Mouse (Mus musculus) mouse embryonic stem cell (cell line): ENCODE measurements at regions not wholly inside any gene's neighbourhood (a gene's known extent, or its start where the extent isn't known, plus 50 kb on each side); places are given as distances from the start of the nearest gene placed in this dataset.

ENCODE experiments used
- in situ Hi-C, 2 experiments: fragments of 300-500 bp; cut with MboI; formaldehyde crosslinking; loops; 1 replicate in 1 of 2; 3 replicates in 1 of 2; pipeline ENCODE4 v1.14.3; 2019 to 2020; ENCODE audit warnings: low sequenced_read_pairs in 2 of 2, low pct_unique_long_range_greater_than_20kb in 1 of 2, mixed read lengths in 1 of 2; ENCODE audit not compliant: unreplicated experiment in 1 of 2

DNA sequence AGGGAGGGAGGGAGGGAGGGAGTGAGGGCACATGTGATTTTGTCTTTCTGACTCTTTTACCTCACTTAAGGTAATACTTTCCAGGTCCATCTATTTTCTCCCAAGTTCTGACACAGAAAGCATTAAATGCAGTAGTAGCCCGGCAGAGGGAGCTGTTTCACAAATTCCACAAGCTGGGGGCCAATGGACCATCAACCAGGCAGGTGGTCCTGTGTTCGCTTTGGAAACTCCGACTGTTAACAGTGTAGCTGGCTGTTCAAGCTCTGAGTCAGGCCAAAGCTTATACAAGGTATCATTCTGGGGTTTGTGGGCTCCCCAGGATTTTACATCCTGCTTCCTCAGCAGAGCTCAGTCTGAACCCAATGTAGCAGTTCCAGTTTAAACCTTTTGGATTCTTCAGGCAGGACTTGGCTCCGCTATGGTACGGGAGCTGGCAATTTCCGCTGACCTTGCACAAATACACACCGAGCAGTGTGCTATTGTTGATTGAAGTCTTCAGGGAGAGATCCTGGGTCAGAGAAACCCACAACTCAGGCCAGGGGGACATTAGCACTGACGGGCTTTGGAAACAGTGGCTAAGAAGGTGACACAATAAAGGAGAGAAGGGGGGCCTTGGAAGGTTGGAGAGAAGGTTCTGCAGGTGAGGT is 93.8 kb upstream of the Lnx1 start:
- in situ Hi-C loops, result loop anchor here in 1 of 2 experiments (10.0 to 25.0 kb wide), 2 partner anchors 98 to 366 kb away; partner anchors contain the start of gene Pdgfra

- in situ Hi-C loops, result loop anchor here in 1 of 2 experiments (10.0 to 25.0 kb wide), 2 partner anchors 100 to 368 kb away; partner anchors contain the start of gene Pdgfra
Measured at GRCm38 (mm10) chr5:74794726-74795125, 92.0 kb upstream of the Lnx1 start.

DNA sequence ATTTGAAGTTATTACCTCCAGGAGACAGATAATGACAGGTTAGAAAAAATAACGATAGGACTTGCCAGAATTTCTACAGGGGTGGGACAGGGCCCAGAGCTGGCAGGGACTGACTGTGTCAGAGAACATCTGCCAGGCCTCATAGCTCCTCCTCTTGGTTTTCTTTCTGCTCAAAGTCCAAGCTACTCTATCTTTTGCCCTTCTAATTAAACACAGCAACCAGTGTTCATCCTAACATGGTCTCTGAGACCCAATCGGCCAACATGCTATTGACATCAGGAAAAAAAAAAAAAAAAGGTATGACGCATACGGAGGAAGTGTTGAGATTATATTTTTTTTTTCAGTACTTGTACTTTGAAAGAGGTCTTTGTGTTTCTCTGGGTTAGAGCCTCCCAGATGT is 90.7 kb upstream of the Lnx1 start:
- in situ Hi-C loops, result loop anchor here in 1 of 2 experiments (10.0 to 25.0 kb wide), 2 partner anchors 101 to 369 kb away; partner anchors contain the start of gene Pdgfra

DNA sequence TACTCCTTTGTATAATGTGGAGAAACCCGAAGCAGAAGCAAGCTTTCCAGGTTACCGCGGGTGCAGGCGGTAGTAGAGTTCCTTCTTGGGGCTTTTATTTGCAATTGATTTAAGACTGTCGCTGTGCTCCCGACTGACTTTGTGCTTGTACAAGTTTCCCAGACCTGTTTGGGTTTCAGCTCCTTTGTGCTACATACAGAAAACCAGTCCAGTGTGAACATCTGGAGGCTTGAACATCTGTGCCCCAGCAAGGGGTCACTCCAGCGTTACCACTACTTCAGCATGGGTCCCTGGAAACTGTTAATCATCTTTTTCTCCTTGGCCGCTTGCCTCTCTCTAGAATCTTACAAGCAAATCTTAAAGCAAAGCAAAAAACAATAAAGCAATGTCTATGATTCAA is 90.2 kb upstream of the Lnx1 start:
- in situ Hi-C loops, result loop anchor here in 1 of 2 experiments (10.0 to 25.0 kb wide), 2 partner anchors 102 to 369 kb away; partner anchors contain the start of gene Pdgfra

GRCm38 (mm10) chr5:74792301-74792700 is 89.6 kb upstream of the Lnx1 start:
- in situ Hi-C loops, result loop anchor here in 1 of 2 experiments (10.0 to 25.0 kb wide), 2 partner anchors 102 to 370 kb away; partner anchors contain the start of gene Pdgfra

GRCm38 (mm10) chr5:74790501-74790900 is 87.8 kb upstream of the Lnx1 start:
- in situ Hi-C loops, result loop anchor here in 1 of 2 experiments (10.0 to 25.0 kb wide), 2 partner anchors 104 to 372 kb away; partner anchors contain the start of gene Pdgfra

DNA sequence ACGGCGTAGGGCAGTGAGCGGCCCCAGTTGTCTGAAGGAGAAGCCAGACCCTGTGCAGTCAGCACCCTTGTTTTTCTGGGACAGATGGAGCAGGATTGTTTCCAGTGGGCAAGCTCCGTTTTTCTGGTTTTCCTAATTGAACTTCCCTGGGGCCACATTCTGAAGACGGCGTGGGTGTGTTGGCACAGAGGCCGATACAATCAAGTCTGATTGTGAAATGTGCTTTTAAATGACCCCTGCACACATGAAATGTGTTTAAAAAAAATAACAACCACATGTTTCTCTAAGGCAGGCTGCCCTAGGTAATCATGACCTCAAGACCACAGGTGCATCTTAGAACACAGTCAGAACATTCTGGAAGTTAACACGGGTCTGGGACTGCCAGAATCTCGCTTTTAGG is 81.2 kb upstream of the Lnx1 start:
- in situ Hi-C loops, result loop anchor here in 1 of 2 experiments (25.0 kb wide), 1 partner anchor 378 kb away; the partner anchor contains the start of gene Pdgfra

DNA sequence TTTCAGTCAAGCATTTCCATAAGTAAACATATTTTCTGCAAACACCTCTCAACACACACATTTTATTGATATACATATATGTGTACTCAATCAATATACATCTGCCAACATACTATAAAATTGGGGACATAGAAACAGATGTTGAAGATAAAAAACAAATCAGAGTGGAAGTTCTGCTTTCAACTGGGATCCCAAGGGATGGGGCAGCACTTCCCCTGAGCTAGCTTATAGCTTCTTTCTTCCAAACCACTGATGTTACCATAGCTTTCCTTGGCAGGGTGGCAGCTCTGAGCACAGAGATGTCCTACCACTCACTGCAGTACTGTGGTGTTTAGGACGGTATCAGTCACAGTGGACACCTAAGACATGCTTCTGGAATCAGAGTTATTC is 75.4 kb upstream of the Lnx1 start:
- in situ Hi-C loops, result loop anchor here in 1 of 2 experiments (25.0 kb wide), 1 partner anchor 384 kb away; the partner anchor contains the start of gene Pdgfra

DNA sequence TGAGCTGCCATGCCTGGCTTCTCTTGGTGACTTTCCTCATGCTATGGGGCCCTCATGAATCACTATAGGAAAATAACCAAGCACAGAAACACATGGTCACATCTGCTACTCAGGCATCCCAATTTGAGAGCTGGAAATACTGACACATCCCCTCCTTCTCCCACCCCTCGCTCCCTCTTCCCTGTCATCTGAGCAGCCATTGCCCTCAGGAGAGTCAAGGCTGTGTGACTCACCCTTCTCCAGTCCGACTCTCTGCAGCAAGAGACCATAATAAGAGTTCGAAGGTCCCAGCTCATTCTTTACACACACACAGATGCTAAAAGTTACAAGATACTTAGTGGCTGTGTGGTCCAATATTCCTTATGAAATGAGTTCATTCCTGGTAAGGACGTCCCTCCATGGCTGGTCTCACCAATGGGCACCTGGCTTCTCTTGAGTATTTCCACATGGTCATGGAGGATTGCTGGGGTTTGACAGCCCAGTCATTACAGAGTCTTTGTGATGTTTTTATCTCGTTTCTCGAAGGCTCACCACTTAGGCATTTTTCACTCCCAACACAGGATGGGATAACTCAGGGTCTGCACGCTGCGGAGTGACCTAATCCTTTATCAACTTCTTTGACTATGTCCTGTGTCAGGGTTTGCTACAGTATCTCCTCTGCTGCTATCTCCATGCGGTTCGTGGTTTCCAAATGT is 74.8 kb upstream of the Lnx1 start:
- in situ Hi-C loops, result loop anchor here in 1 of 2 experiments (25.0 kb wide), 1 partner anchor 385 kb away; the partner anchor contains the start of gene Pdgfra

DNA sequence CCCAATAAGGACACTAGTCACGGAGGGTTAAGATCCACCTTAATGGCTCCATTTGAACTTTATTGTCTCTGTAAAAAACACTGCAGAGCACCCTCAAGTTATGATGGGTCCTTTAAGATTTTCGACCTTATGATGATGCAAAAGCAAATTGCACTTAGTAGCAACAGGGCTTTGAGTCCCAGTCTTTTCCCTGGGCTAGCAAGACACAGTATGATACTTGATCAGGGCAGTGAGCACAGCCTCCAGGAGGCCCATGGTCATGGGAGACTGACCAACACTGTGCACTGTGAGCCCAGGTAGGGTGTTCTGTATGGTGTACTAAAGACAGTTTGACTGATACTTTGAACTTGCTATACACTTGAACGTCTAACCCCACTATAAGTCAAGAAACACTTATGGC is 73.4 kb upstream of the Lnx1 start:
- in situ Hi-C loops, result loop anchor here in 1 of 2 experiments (25.0 kb wide), 1 partner anchor 386 kb away; the partner anchor contains the start of gene Pdgfra

GRCm38 (mm10) chr5:74775596-74775995 is 72.9 kb upstream of the Lnx1 start:
- in situ Hi-C loops, result loop anchor here in 1 of 2 experiments (25.0 kb wide), 1 partner anchor 387 kb away; the partner anchor contains the start of gene Pdgfra

DNA sequence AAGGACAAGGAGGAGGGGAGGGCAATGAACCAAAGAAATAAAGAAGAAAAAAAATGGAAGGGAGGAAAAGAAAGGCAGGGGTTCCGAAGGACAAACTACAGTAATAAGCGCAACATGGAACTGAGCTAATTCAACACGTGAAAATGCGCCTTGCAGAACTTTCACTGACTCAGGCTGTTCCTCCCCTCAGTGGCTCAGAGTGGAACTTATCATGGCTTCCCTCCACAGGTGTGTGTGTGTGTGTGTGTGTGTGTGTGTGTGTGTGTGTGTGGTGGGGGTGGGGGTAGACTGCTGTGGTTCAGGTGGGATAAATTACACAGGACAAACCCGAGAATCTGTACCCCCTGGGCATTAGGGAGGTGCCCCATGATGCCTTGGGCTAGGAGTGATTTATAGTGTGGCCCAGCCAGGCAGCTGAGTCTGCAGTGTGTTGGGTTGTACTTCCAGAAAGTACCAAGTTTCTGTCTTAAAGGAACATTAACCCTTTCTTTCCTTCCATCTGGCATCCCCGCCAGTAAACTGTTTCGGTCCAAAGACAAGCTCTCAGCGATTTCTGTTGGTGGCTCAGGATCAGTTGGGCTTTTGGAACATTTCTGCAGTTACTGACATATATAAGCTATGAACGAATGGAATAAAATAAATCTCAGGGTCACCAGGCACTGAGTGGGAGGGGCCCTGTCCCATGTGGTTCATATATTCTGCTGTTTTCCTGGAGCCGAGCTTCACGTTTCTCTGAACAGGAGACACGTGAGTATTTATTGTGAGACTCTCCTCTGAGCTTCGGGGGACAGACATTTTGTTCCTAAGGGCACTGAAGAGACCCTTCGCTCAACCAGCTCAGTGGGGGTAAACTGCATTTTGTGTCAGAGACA is 71.1 kb upstream of the Lnx1 start:
- in situ Hi-C loops, result no loop called here

GRCm38 (mm10) chr5:74771121-74771520 is 68.4 kb upstream of the Lnx1 start:
- in situ Hi-C loops, result no loop called here

DNA sequence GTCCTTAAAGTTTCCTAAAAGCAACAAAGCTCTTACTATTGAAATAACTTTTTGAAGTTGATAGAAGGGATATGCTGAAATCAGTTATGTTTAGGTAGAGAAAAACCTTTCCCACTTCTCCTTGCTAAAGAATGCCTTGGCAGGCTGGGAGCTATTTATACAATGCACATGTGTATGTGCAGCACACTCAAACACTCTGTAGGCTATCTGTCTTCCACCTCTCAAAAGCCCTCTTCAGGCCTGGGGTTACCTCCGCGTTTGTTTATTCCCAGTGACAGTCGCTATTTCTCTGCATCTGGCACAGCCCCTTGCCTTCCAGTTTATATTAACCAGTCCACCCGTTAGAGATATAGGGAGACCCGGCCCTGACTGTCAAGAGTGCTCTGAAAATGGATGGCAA is 66.3 kb upstream of the Lnx1 start:
- in situ Hi-C loops, result no loop called here

GRCm38 (mm10) chr5:74767993-74768392 is 65.3 kb upstream of the Lnx1 start:
- in situ Hi-C loops, result no loop called here

DNA sequence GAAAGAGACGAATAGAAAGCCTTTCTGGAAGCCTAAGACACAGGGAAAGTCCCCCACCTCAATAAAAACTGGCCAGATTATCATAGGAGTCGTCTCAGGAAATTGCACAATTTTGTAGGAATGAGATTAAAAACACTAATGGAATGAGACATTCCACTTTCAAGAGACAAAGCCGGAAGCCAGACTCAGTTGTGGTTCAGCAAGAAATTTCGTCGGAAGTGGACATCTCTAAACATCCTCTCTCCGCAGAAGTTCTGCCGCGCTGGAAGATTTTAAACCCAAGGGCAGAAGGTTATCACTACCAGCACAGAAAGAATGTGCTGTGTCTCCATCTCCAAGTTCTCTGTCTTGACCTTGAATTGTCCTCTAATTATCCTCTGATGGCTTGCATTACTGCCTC is 63.5 kb upstream of the Lnx1 start:
- in situ Hi-C loops, result no loop called here

- in situ Hi-C loops, result no loop called here
Measured at GRCm38 (mm10) chr5:74765061-74765767, 62.5 kb upstream of the Lnx1 start.

- in situ Hi-C loops, result no loop called here
Measured at GRCm38 (mm10) chr5:74757557-74757956, 54.8 kb upstream of the Lnx1 start.
